Mouse (Mus musculus): ENCODE results near the gene Rhbdl3.

Rhbdl3 gene

DNA sequence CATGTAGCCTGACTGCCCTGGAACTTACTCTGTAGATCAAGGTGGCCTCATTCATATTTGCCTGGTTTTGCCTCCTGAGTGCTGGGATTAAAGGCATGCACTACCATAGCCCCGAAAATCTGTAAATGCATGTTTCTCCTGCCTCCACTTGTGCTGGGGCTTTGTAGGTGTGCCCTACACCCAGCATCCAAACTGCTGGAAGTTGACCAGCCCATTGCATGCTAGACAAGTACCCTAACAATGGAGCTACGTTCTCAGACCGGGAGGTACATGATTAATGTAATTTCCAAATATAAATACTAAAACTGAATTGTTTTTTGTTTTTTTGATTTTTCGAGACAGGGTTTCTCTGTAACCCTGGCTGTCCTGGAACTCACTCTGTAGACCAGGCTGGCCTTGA is 84.3 kb downstream of the Rhbdl3 start:
- DNase-seq (ENCODE audit: low spot score) = no peak

DNA sequence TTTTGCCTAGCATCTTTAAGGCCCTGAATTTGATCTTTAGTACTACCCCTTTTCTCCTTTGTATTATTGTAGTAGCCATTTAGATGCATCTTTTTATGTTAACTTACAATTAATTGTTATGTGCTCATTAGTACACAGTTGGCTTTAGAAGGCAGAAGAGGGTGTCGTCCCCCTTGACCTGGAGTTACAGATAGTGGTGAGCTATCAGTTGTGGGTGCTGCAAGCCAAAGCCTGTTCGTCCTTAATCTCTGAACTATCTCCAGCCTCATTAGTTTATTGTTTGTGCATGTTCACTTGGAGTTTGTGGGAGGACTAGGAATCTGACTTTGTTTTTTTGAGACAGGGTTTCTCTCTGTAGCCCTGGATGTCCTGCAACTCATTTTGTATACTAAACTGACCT is 86.1 kb downstream of the Rhbdl3 start:
- DNase-seq (ENCODE audit: low spot score) = no peak

DNA sequence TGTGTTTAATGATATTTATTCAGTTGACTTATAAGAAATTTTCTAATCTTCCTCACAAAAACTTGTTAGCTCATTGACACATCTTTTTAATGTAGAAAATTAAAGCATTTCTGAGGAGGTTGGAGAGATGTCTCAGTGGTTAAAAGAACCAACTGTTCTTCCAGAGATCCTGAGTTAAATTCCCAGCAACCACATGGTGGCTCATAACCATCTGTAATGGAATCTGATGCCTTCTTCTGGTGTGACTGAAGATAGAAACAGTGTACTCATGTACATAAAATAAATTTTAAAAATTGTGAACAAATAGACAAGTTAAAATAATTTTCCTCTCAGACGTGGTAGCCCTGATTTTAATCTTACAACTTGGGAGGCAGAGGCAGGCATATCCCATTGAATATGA is 89.2 kb downstream of the Rhbdl3 start:
- no peak for DNase-seq (ENCODE audit: low spot score)

DNA sequence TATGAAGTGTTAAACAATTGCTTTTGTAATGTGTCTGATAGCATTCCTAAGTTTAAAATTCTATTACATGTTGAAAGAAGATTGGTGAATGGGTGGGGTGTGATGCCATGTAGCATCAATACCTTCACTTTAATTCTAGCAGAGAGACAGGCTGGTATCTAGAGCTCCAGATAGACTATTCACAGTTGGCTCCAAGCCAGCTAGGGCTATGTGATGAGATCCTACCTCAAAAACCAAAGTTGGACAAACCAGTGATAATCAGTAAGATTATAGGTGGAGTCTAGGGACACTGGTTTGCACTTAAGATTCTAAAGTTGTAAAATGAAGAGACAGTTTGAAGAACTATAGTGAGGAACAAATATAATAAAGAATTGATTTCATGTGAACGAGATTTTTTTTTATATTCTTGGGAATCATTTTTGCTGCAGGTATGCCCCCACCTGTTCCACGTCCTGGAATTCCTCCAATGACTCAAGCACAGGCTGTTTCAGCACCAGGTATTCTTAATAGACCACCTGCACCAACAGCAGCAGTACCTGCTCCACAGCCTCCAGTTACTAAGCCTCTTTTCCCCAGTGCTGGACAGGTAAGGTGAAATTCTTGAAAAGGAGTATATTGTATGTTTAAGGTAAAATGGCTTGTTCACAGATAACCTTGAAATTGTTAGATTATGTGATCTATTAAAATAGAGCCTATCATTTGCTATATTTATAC is 90.9 kb downstream of the Rhbdl3 start:
- DNase-seq (ENCODE audit: low spot score) = no peak

DNA sequence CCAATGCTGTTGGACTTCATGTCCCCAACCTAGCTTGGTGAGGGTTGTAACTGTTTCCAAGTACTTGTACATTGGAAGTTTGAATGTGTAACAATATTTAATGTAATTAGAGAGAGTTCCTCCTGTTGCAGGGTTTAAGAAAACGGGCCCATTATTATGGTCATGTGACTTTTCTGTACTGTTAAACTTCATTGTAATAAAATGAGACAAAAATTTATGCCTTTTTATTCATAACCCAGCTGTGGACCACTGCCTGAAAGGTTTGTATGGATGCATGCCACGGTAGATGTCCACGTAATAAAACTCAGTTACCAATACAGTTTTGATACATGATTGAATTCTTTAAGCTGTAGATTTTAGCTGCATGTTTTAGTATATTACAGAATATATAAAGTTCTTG is 95.2 kb downstream of the Rhbdl3 start:
- no peak for DNase-seq (ENCODE audit: low spot score)

DNA sequence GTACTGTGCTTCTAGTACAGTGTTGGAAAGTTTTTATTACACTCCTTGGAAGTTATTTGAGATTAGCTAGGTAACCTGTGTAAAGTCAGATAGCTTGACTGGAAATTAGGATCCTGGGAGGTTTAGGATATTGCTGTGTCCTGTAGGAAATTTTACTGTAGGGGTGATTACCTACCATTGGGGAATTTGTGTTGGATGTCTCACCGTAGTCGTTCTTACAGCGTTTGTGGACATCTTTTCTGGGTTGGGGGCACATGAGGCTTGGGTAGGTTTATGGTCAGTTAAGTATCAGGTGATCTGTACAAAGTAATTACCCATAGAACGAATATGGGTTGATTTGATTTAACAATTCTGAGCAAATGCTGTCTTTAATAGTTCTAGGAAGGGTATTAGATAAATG is 95.9 kb downstream of the Rhbdl3 start:
- no peak for DNase-seq (ENCODE audit: low spot score)
